Mouse (Mus musculus) bone marrow macrophage, adult 2 months (primary cell): ENCODE measurements around the gene Tns3.

Source experiments
- CTCF ChIP-seq: IDR thresholded peaks from 2 replicates; pipeline ENCODE4 v1.5.1; 2012; ENCODE audit warnings: low read depth, mild to moderate bottlenecking, low read length, moderate library complexity
- POLR2A ChIP-seq: IDR thresholded peaks from 2 replicates; pipeline ENCODE4 v1.6.1; 2012; ENCODE audit warnings: mild to moderate bottlenecking, low read depth, low read length, borderline replicate concordance

DNA sequence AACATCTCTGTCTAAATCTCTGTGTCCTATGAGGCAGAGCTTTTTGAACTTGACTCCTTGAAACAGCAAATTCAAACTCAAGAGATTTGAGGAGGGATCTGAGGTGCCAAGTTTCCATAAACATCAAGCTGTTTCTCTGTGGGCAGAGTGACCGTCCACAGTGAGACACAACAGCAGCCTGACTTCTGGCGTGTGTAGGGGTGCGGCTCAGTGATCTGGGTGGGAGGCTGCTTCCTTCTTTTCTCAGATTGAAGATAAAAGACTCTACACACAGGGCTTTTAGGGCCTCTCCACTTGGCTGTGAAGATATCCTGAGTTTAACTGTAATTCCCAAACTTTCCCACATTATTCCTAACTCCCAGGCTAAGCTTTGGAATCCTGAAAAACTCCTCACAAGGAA, 37.1 kb upstream of the Tns3 start:
- TF ChIP-seq CTCF (no peak), POLR2A (no peak)
